Mouse (Mus musculus): Measurements from ENCODE around the gene Mcrip2. TPM values are rescaled to one million over a fixed set of nuclear protein-coding genes. Genes with fewer than 3 reads are reported as not detected.

Mcrip2 gene
- polyA plus RNA-seq, 1 experiment from 2014 or later = 13.9 TPM

Small RNA genes lying within 50 kb of the gene (microRNA-seq; reads per million reads assigned to microRNA genes)
- gene Mir3082 = 0.88 reads per million

Other genes with a start within 250 kb of the Mcrip2 start
- gene Gng13, start 151.6 kb downstream of the Mcrip2 start, polyA plus RNA-seq (2014; fragmentation: Nextera tagmentation; extraction: Ambion mirVana) = 4.3 and 6.0 TPM in 2 replicates
- 4.5 and 5.0 TPM in 2 replicates for gene Chtf18, start 141.3 kb downstream of the Mcrip2 start, polyA plus RNA-seq (2014; fragmentation: Nextera tagmentation; extraction: Ambion mirVana)
- 25.7 and 28.1 TPM in 2 replicates for gene Rpusd1, start 141.1 kb downstream of the Mcrip2 start, polyA plus RNA-seq (2014; fragmentation: Nextera tagmentation; extraction: Ambion mirVana)
- gene Mslnl, start 132.7 kb downstream of the Mcrip2 start, polyA plus RNA-seq (2014; fragmentation: Nextera tagmentation; extraction: Ambion mirVana) = not detected in 2 replicates
- gene Msln, start 114.4 kb downstream of the Mcrip2 start, polyA plus RNA-seq (2014; fragmentation: Nextera tagmentation; extraction: Ambion mirVana) = 0.72 TPM in 1 of 2 replicates, not detected in the other
- gene Narfl, start 95.0 kb downstream of the Mcrip2 start, polyA plus RNA-seq (2014; fragmentation: Nextera tagmentation; extraction: Ambion mirVana) = 32.7 and 33.3 TPM in 2 replicates
- 155 and 181 TPM in 2 replicates for gene Haghl, start 83.1 kb downstream of the Mcrip2 start, polyA plus RNA-seq (2014; fragmentation: Nextera tagmentation; extraction: Ambion mirVana)
- gene Ccdc78, start 82.2 kb downstream of the Mcrip2 start, polyA plus RNA-seq (2014; fragmentation: Nextera tagmentation; extraction: Ambion mirVana) = 0.18 and 0.20 TPM in 2 replicates
- gene Fam173a, start 75.9 kb downstream of the Mcrip2 start, polyA plus RNA-seq (2014; fragmentation: Nextera tagmentation; extraction: Ambion mirVana) = 89.0 and 103 TPM in 2 replicates
- gene AC134908.4, start 73.1 kb downstream of the Mcrip2 start, polyA plus RNA-seq (2014; fragmentation: Nextera tagmentation; extraction: Ambion mirVana) = not detected in 2 replicates
- 5.8 and 9.7 TPM in 2 replicates for gene Metrn, start 71.6 kb downstream of the Mcrip2 start, polyA plus RNA-seq (2014; fragmentation: Nextera tagmentation; extraction: Ambion mirVana)
- 37.2 and 39.8 TPM in 2 replicates for gene Fbxl16, start 59.7 kb downstream of the Mcrip2 start, polyA plus RNA-seq (2014; fragmentation: Nextera tagmentation; extraction: Ambion mirVana)
- gene Wdr24, start 45.1 kb downstream of the Mcrip2 start, polyA plus RNA-seq (2014; fragmentation: Nextera tagmentation; extraction: Ambion mirVana) = 30.0 and 31.7 TPM in 2 replicates
- gene Jmjd8, start 39.9 kb downstream of the Mcrip2 start, polyA plus RNA-seq (2014; fragmentation: Nextera tagmentation; extraction: Ambion mirVana) = 48.9 and 50.2 TPM in 2 replicates
- gene Stub1, start 35.4 kb downstream of the Mcrip2 start, polyA plus RNA-seq (2014; fragmentation: Nextera tagmentation; extraction: Ambion mirVana) = 310 and 386 TPM in 2 replicates
- 45.5 and 57.4 TPM in 2 replicates for gene Rhbdl1, start 31.5 kb downstream of the Mcrip2 start, polyA plus RNA-seq (2014; fragmentation: Nextera tagmentation; extraction: Ambion mirVana)
- gene Gm20683, start 27.0 kb downstream of the Mcrip2 start, polyA plus RNA-seq (2014; fragmentation: Nextera tagmentation; extraction: Ambion mirVana) = 8.0 and 12.9 TPM in 2 replicates
- 9.6 and 16.8 TPM in 2 replicates for gene Rhot2, start 23.9 kb downstream of the Mcrip2 start, polyA plus RNA-seq (2014; fragmentation: Nextera tagmentation; extraction: Ambion mirVana)
- gene Wdr90, start 7.3 kb downstream of the Mcrip2 start, polyA plus RNA-seq (2014; fragmentation: Nextera tagmentation; extraction: Ambion mirVana) = 14.4 and 17.1 TPM in 2 replicates
- 58.2 and 75.9 TPM in 2 replicates for gene Mettl26, start 6.3 kb upstream of the Mcrip2 start, polyA plus RNA-seq (2014; fragmentation: Nextera tagmentation; extraction: Ambion mirVana)
- 0.61 and 0.70 TPM in 2 replicates for gene Wfikkn1, start 12.1 kb upstream of the Mcrip2 start, polyA plus RNA-seq (2014; fragmentation: Nextera tagmentation; extraction: Ambion mirVana)
- gene Rab40c, start 51.0 kb upstream of the Mcrip2 start, polyA plus RNA-seq (2014; fragmentation: Nextera tagmentation; extraction: Ambion mirVana) = 29.4 and 46.9 TPM in 2 replicates
- gene Pigq, start 76.2 kb upstream of the Mcrip2 start, polyA plus RNA-seq (2014; fragmentation: Nextera tagmentation; extraction: Ambion mirVana) = 53.6 and 57.9 TPM in 2 replicates
- 0.16 and 0.32 TPM in 2 replicates for gene Nhlrc4, start 76.2 kb upstream of the Mcrip2 start, polyA plus RNA-seq (2014; fragmentation: Nextera tagmentation; extraction: Ambion mirVana)
- 3.3 and 5.2 TPM in 2 replicates for gene A930017K11Rik, start 83.8 kb upstream of the Mcrip2 start, polyA plus RNA-seq (2014; fragmentation: Nextera tagmentation; extraction: Ambion mirVana)
- gene Capn15, start 117.0 kb upstream of the Mcrip2 start, polyA plus RNA-seq (2014; fragmentation: Nextera tagmentation; extraction: Ambion mirVana) = 21.1 and 25.7 TPM in 2 replicates
- 27.4 and 28.6 TPM in 2 replicates for gene Rab11fip3, start 200.8 kb upstream of the Mcrip2 start, polyA plus RNA-seq (2014; fragmentation: Nextera tagmentation; extraction: Ambion mirVana)
- 21.0 and 21.5 TPM in 2 replicates for gene Decr2, start 221.6 kb upstream of the Mcrip2 start, polyA plus RNA-seq (2014; fragmentation: Nextera tagmentation; extraction: Ambion mirVana)
- gene Nme4, start 226.8 kb upstream of the Mcrip2 start, polyA plus RNA-seq (2014; fragmentation: Nextera tagmentation; extraction: Ambion mirVana) = 17.5 and 23.7 TPM in 2 replicates
- 2.4 and 2.9 TPM in 2 replicates for gene Tmem8, start 244.5 kb upstream of the Mcrip2 start, polyA plus RNA-seq (2014; fragmentation: Nextera tagmentation; extraction: Ambion mirVana)

Measured in midbrain, embryonic 14.5 days (tissue).